Mouse (Mus musculus) left cerebral cortex, adult 2 months (tissue): Measurements from ENCODE around the gene Rln3. TPM values are rescaled to one million over a fixed set of nuclear protein-coding genes. Genes with fewer than 3 reads are reported as not detected.

Source experiments
- DNase-seq, 2 experiments: peaks; one replicate each; pipeline ENCODE4 v3.0.0; 2021 to 2022; ENCODE audit warnings: low spot score in 2 of 2, mixed read lengths in 1 of 2; ENCODE audit errors: extremely low spot score in 1 of 2
- H3K27ac ChIP-seq: fragments of 200-600 bp; 2 replicates; pipeline ENCODE4 v1.8.1; 2022
- H3K4me3 ChIP-seq: fragments of 200-600 bp; 2 replicates; pipeline ENCODE4 v1.8.1; 2022
- CTCF ChIP-seq: fragments of 200-600 bp; IDR thresholded peaks from 2 replicates; pipeline ENCODE4 v1.8.1; 2022; ENCODE audit warnings: antibody characterized with exemption, mild to moderate bottlenecking, moderate library complexity
- intact Hi-C: fragments of 180-260 bp; cut with DNase I; formaldehyde crosslinking; loops from one replicate; pipeline ENCODE4 v1.15.1; 2025
- total RNA-seq, 2 experiments: library from RNA; stranded (reverse); gene quantifications; 2 replicates each; pipeline ENCODE4 v1.2.3; 2021

The Rln3 gene
- total RNA-seq, 2 experiments from 2014 or later: not detected

DNA sequence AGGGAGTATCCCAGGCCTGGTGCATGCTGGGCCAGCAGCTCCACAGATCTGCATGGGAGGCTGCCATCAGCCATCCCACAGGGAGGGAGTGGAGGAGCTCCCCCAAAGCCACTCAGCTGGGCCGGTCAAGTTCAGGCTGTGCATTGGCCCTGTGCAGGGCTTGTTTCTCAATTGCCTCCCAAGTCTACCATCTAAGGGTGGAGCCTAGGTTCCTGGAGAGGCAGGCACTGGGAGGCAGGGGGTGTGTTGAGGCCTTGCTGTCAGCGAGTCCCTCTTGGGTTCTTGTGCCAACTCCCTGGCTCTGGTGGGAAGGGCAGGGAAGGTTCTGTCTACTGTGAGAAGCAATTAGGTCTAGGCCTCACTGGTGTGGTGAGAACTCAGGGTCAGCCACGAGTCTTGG lies 27.1 kb upstream of the Rln3 start:
- intact Hi-C loops: no loop called here
- TF ChIP-seq CTCF: no peak
- no peak for DNase-seq
- Histone ChIP-seq H3K27ac (0 out of 2 replicates have a peak overlapping the region, but pooled peaks have one; percentile 19), H3K4me3 (no peak overlapping the region)

DNA sequence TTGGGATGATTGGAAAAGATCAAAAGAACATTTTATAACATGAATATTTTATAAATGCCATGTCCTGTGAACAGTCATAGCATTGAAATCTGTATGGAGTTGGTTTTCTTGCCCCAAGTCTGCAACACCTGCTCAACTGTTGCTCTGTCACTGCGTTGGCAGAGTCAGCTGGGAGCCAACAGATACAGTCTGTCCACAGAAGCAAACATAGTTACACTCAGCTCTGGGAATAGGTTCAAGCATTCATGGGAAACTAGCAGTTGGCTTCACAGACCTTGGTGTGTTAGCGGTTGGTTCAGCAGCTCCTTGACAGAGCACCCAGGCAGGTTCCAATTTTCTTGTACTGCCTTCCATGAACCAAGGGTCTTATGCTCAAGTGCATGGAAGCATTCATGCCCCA lies 25.9 kb upstream of the Rln3 start:
- DNase-seq: peak in 1 of 2 experiments; percentile 41
- intact Hi-C loops: no loop called here
- no peak for TF ChIP-seq CTCF
- Histone ChIP-seq H3K4me3 (no peak overlapping the region), H3K27ac (peak overlapping the region; percentile 62; the same call in 1 of the 2 replicates)

DNA sequence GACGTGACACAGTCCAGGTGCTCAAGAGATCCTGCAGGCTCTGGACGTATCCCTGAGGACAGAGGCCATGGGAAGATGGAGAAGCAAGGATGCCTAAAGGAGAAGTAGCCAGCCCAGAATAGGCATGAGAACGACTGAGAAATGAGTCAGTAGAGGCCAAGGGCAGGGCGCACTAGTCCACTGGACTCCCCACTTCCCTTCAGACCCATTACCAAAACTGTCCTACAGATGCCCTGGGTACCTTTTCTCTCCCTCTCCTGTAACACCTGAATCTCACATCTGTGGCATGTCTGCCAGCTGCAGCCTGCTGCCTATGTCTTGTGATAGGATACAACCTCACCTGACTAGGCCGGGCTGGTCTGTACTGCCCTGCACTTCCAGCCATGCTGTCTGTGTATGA lies 25.4 kb upstream of the Rln3 start:
- DNase-seq: no peak
- Histone ChIP-seq H3K4me3 (no peak overlapping the region), H3K27ac (peak overlapping the region; percentile 62; the same call in 1 of the 2 replicates)
- intact Hi-C loops: no loop called here
- TF ChIP-seq CTCF: no peak

DNA sequence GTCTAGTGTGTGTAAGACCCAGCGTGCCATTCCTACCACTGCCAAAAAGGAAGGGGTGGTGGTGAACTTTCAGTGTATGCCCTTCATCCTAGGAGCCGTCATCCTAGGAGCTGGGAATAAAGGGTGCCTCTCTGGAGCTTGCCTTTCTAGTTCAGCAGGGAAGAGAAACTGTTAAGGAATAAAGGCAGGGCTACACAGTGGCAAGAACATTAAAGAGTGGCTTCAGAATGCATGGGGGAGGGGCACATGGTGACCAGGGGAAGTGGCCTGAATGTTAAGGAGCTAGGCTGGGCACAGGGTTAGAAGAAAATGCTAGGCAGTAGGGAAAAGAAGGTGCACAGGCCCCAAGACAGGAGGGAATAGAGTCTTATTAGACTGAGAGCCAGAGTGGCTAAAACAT lies 24.9 kb upstream of the Rln3 start:
- DNase-seq: no peak
- Histone ChIP-seq H3K4me3 (no peak overlapping the region), H3K27ac (peak overlapping the region; percentile 62; the same call in 1 of the 2 replicates)
- intact Hi-C loops: no loop called here
- no peak for TF ChIP-seq CTCF

DNA sequence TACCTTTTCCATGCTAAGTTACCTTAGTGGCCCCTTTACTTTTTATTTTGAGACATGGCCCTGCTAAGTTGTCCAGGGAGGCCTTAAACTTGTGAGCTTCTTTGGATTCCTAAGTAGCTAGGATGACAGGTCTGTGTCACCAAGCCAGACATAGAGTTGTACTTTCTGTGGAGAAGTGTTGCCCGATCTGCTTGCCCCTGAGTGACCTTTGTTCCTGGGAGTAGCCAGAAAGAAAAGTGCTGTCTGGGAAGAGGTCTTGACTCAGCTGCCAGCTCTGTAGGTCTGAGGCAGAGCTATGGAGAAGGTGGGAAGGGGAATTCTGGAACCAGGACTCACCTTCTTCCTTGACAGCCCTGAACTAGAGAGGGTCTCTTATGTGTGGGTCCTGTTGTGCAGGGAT lies 24.4 kb upstream of the Rln3 start:
- Histone ChIP-seq H3K4me3 (no peak overlapping the region), H3K27ac (peak overlapping the region; percentile 62; the same call in 1 of the 2 replicates)
- no peak for TF ChIP-seq CTCF
- DNase-seq: no peak
- intact Hi-C loops: no loop called here

DNA sequence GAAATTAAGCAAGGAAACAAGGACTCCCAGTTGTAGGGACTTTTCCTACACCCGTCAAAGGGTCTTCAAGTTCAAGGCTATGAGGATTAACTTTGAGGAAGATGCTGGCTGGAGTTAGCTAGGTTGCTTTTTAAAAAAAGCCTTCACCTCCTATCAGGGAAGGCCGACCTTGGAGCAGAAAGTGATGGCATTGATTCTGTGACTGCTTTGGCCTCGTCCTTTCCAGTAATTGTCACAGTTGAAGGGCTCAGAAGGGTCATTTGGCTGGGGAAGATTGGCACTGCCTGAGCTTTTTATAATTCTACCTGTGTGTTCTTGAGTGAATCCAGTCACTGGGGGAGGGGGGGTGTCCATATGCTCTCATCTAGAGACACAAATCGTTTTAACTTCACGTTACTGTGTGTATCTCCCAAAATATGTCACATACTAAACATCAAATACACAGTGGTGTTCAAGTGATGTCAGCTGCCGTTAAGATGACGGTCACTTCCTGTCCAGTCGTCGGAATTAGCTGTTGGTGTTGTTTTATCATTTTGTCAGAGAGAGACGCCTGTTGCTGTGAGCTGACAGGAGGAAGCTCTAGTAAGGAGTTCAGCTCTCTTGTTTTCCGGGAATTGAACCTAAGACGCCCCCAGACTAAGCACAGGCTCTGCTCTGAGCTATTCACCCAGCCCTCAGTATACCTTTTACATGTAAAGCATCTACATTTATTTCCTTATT lies 23.7 kb upstream of the Rln3 start:
- no peak for DNase-seq
- no peak overlapping the region for H3K4me3 ChIP-seq
- intact Hi-C loops: no loop called here
- no peak for TF ChIP-seq CTCF
- H3K27ac ChIP-seq: no peak overlapping the region

DNA sequence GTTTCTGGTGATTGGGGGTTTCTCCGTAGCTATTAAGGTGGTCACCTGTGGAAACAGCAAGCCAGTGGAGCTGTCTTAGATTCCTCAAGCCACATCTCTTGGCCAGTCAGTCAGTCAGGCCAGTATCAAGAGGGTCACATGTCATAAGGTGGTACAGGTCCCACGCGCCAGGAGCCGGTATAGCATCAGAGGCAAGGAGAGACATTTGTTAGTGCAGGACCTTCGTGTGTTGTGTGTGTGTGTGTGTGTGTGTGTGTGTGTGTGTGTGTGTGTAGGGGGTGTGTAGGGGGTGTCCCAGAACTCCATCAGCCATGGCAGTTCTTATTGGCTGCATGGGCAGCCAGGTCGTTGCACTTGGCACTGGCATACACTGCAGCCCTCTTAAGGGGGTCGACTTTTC lies 23.1 kb upstream of the Rln3 start:
- peak overlapping the region; percentile 91 for H3K4me3 ChIP-seq
- no peak overlapping the region; the same call in 1 of the 2 replicates for H3K27ac ChIP-seq
- no peak for TF ChIP-seq CTCF
- DNase-seq: no peak
- intact Hi-C loops: no loop called here

DNA sequence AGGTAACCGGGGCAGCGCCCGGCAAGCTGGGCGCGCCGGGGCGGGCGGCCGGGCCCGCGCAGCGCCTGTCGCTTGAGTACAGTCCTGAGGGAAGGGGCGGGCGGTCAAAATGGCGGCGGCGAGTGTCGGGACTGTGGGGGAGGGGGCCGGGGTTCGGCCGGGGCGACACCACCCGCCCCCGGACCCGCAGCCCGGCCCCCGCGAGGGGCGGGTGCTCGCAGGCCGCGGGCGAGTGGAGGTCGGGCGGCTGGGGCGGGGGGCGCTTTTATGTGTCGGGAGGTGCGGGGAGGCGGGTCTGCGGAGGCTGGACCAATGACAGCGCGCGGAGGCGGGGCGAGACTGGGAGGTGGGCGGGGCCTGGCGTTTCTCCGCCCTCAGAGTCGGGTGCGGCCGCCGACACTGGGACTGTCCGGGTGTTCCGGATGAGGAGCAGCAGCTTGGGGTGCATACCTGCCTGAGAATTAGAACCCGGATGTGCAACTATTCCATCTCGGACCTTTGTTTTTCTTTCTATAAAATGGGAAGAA lies 22.3 kb upstream of the Rln3 start:
- Histone ChIP-seq H3K4me3 (peak overlapping the region; percentile 91), H3K27ac (peak overlapping the region; percentile 96)
- intact Hi-C loops: no loop called here
- DNase-seq: peak; percentile 95 to 96
- no peak for TF ChIP-seq CTCF

DNA sequence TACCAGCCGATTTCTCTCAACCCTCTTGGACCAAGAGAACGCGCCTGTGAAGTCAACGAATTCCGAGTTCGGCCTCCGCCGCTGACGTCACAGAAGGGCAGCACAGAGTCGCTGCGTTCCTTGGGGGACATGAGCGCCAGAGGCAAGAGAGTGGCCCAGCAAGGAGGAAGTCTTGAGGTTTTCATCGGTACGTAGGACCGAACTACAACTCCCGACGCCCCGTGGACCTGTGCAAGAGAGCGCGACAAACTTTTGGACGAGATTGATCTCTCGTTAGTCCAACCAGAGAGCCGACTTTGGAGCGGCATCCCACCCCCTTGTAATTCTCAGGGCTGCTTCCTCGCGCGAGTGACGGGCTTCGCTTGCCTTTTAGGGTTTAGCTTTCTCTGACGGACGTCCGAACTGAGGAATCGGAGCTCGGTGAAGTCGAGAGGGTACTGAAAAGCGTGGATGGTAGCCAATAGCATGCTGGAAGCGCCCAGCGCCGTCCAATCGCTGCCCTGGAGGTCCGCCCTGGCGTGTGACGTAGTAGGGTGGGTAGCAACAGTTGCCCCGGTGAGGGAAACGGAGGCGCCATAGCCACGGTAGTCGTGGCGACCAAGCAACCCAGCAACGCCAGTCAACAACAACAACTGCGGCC lies 21.6 kb upstream of the Rln3 start, which contains the start of gene Rfx1:
Gene Rfx1, plus strand, starts transcription at position 544 of the 640 bp plus-strand sequence.
- H3K4me3 ChIP-seq: peak within 1 kb of the TSS; percentile 91
- peak within 1 kb of the TSS; percentile 96 for H3K27ac ChIP-seq
- TF ChIP-seq CTCF: no peak
- peak; percentile 97 to 99 for DNase-seq
- intact Hi-C loops: no loop called here

DNA sequence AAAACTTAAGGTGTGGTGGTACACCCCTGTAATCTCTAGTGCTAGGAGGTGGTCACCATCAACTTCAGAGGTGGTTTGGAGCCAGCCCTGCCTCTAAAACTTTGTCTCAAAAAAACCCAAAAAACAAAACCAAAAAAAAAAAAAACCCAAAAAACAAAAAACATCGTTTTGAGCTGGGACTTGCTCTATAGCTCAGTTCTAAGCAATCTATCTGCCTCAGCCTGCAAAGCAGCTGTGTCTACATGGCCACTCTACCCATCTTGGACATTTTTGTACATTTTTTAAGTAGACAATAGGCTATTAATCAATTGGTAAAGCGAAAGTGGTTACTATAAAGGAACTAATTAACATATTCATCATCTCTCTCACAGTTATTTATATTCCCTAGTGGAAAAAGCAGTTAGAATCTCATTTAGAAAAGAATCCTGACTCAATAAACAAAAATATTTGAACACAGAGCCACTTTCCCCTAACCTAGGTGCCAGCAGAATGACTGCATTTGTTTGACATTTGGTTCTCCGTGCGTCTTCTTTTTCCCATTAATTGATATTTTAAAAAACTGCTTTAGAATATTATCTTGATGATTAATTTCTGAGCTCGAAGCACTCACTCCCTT lies 20.8 kb upstream of the Rln3 start:
- peak overlapping the region; percentile 60 for H3K4me3 ChIP-seq
- TF ChIP-seq CTCF: no peak
- peak overlapping the region; percentile 85 for H3K27ac ChIP-seq
- intact Hi-C loops: no loop called here
- DNase-seq: no peak

DNA sequence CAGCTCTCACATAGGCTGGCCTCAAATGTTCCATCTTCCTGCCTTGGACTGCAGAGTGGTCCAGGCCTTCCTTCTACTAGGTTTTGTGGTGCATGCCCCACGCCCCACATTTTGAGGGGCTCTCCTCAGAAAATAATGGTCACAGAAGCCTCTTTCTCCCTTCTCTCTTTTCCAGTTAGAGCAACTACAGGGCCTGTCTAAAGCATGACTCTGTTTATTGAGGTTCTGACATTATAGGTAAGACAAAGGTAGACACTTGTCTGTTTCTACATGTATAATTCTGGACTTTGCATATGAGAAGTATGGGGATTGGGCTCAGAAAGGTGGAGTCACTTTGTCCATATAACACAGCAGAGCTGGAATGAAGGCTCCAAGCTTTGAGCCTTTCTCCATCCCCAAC lies 20.2 kb upstream of the Rln3 start, which contains the start of gene Gm10643:
Gene Gm10643, minus strand, starts transcription at position 101 of the 400 bp plus-strand sequence.
- intact Hi-C loops: no loop called here
- Histone ChIP-seq H3K4me3 (peak within 1 kb of the TSS; percentile 60), H3K27ac (peak within 1 kb of the TSS; percentile 85)
- DNase-seq: no peak
- no peak for TF ChIP-seq CTCF
